16 mouse cellular contexts compared by ENCODE assay signal in the genomic region with DNA sequence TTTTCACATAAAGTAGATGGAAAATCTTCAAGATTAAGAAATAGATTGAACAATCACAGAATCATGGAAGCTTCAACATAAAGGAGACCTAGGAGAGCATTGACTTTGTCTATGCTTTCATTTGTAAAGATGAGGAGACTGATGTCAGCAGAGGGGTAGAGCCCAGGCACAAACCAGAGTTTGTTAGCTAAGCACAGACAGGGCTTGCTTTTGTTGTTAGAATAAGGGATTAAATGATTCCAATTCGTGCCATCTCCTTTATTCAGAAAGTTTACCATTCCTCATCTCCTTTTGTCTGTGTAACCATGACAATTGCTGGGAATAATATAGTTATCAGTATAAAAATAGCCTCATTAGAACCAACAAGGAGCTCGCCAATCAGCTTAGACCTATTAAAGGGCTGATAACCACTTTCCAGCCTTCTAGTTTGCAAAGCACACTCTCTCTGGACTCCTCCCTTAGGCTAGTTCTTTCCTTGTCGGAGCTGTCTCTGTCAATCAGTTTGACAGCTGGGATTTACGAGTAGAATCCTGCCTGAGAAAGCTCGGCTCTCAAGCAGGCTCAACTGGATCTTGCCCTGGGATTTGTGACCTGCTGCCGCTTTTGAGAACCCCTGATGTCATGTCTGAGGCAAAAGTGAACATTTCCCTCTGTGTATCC.
A peak's percentile ranks its signal among the peaks of the same experiment; 100 is the strongest.
DNase-seq lines count a peak whose midpoint lies in the region; ATAC-seq and TF ChIP-seq lines count a peak whose summit lies in the region.
"Had no signal": no experiment of that assay in that cellular context is flagged by ENCODE, and none has a peak within 500 bp of the region (broad histone marks: within the 10 kb centered on the region; RNA-seq: fewer than 3 reads in every experiment).

No protein-coding gene starts in this region.

- no peaks in the 10 kb centered on the region for H3K4me1 ChIP-seq in heart, embryonic 11.5 days (ENCODE audit: control insufficient read depth, insufficient read depth, low read length)
- H3K4me1 ChIP-seq in forebrain, embryonic 12.5 days = peaks cover 12% of the 10 kb centered on the region; the same call in 1 of the 2 replicates
- H3K4me1 ChIP-seq in midbrain, embryonic 14.5 days (ENCODE audit: control insufficient read depth, insufficient read depth, low read length) = peaks cover 14% of the 10 kb centered on the region
- H3K4me1 ChIP-seq: limb, embryonic 10.5 days; neural tube, embryonic 12.5 days; stomach, embryonic 15.5 days had no signal

- no peak for DNase-seq in heart, adult 8-10 months (ENCODE audit: low spot score)
- DNase-seq in brain, embryonic 14.5 days (ENCODE audit: low read depth) = peak; percentile 69
- DNase-seq in midbrain, embryonic 14.5 days = peak; percentile 64
- no peak for DNase-seq in cerebellum, adult 8-10 months
- no peak for DNase-seq in kidney, postnatal 10 days
- no peak for DNase-seq in ovary, adult 18-20 months (ENCODE audit: low spot score)
- DNase-seq: cerebellum, adult 9-11 months; heart, postnatal 36 days; right cerebral cortex, postnatal 25 days; thymus, postnatal 25 days had no signal

- no peak overlapping the region for H3K9ac ChIP-seq in heart, embryonic 11.5 days (ENCODE audit: low read depth, low read length)
- H3K9ac ChIP-seq in forebrain, embryonic 12.5 days = no peak overlapping the region
- no peak overlapping the region for H3K9ac ChIP-seq in midbrain, embryonic 14.5 days (replicated peaks; ENCODE audit: low read length)
- H3K9ac ChIP-seq: neural tube, embryonic 12.5 days; stomach, embryonic 15.5 days had no signal

- H3K4me3 ChIP-seq in heart, embryonic 11.5 days (ENCODE audit: low read depth, low read length) = no peak overlapping the region
- H3K4me3 ChIP-seq in forebrain, embryonic 12.5 days (replicated peaks) = no peak overlapping the region
- H3K4me3 ChIP-seq in midbrain, embryonic 14.5 days (replicated peaks; ENCODE audit: low read depth, low read length) = no peak overlapping the region
- H3K4me3 ChIP-seq: limb, embryonic 10.5 days; neural tube, embryonic 12.5 days; stomach, embryonic 15.5 days had no signal

- no peaks in the 10 kb centered on the region for H3K36me3 ChIP-seq in heart, embryonic 11.5 days (ENCODE audit: control insufficient read depth, insufficient read depth, low read length)
- H3K36me3 ChIP-seq in forebrain, embryonic 12.5 days (replicated peaks) = no peaks in the 10 kb centered on the region
- H3K36me3 ChIP-seq in midbrain, embryonic 14.5 days (ENCODE audit: control insufficient read depth, insufficient read depth, low read length) = no peaks in the 10 kb centered on the region
- H3K36me3 ChIP-seq: limb, embryonic 10.5 days; neural tube, embryonic 12.5 days; stomach, embryonic 15.5 days had no signal

- H3K27ac ChIP-seq in heart, embryonic 11.5 days (ENCODE audit: low read depth, low read length) = no peak overlapping the region
- H3K27ac ChIP-seq in forebrain, embryonic 12.5 days = no peak overlapping the region
- no peak overlapping the region for H3K27ac ChIP-seq in midbrain, embryonic 14.5 days (replicated peaks; ENCODE audit: low read depth, low read length)
- H3K27ac ChIP-seq: limb, embryonic 10.5 days; neural tube, embryonic 12.5 days; stomach, embryonic 15.5 days had no signal

- ATAC-seq in heart, embryonic 11.5 days (replicated peaks; ENCODE audit: insufficient number of reproducible peaks, low FRiP score, low TSS enrichment) = no peak
- ATAC-seq in forebrain, embryonic 12.5 days (ENCODE audit: low FRiP score) = peak; percentile 55; the same call in 1 of the 2 replicates
- peak; percentile 43; the same call in 1 of the 2 replicates for ATAC-seq in midbrain, embryonic 14.5 days (ENCODE audit: low FRiP score, low TSS enrichment)
- ATAC-seq: intestine, postnatal 0 days had no signal

- H3K27me3 ChIP-seq in heart, embryonic 11.5 days (ENCODE audit: control insufficient read depth, insufficient read depth, low read length) = no peaks in the 10 kb centered on the region
- no peaks in the 10 kb centered on the region for H3K27me3 ChIP-seq in forebrain, embryonic 12.5 days
- H3K27me3 ChIP-seq in midbrain, embryonic 14.5 days (ENCODE audit: control insufficient read depth, insufficient read depth, low read length) = no peaks in the 10 kb centered on the region
- H3K27me3 ChIP-seq: neural tube, embryonic 12.5 days; stomach, embryonic 15.5 days had no signal

- TF ChIP-seq CTCF in brain, embryonic 14.5 days (IDR thresholded peaks at IDR 0.05; ENCODE audit: borderline replicate concordance, extremely low read depth, insufficient read depth, insufficient read length) = no peak

- 0 out of 2 replicates have a peak overlapping the region, but pooled peaks have one; percentile 10 for H3K4me2 ChIP-seq in heart, embryonic 11.5 days
- H3K4me2 ChIP-seq in forebrain, embryonic 12.5 days = no peak overlapping the region
- no peak overlapping the region for H3K4me2 ChIP-seq in midbrain, embryonic 14.5 days (ENCODE audit: low read length)
- H3K4me2 ChIP-seq: neural tube, embryonic 12.5 days; stomach, embryonic 15.5 days had no signal

- 32% methylated on average over 6 of the region's 6 CpGs for WGBS in heart, embryonic 11.5 days (ENCODE audit: insufficient replicate concordance)
- WGBS in forebrain, embryonic 12.5 days = 10% methylated on average over 6 of the region's 6 CpGs
- 6% methylated on average over 6 of the region's 6 CpGs for WGBS in midbrain, embryonic 14.5 days

- no peaks in the 10 kb centered on the region for H3K9me3 ChIP-seq in heart, embryonic 11.5 days (replicated peaks; ENCODE audit: control insufficient read depth, low read length)
- no peaks in the 10 kb centered on the region for H3K9me3 ChIP-seq in forebrain, embryonic 12.5 days
- no peaks in the 10 kb centered on the region for H3K9me3 ChIP-seq in midbrain, embryonic 14.5 days (ENCODE audit: control insufficient read depth, low read length)
- H3K9me3 ChIP-seq: limb, embryonic 10.5 days; neural tube, embryonic 12.5 days; stomach, embryonic 15.5 days had no signal

- TF ChIP-seq POLR2A in brain, embryonic 14.5 days (IDR thresholded peaks at IDR 0.05; ENCODE audit: borderline replicate concordance, extremely low read depth, insufficient read depth, insufficient read length, poor library complexity, severe bottlenecking) = no peak

Comparison
In these comparisons a context has a peak if more than half of its experiments do, and no peak if none do; other contexts are left out.
1. DNase-seq: peak in brain, embryonic 14.5 days (single experiment) and midbrain, embryonic 14.5 days (single experiment); none in heart, adult 8-10 months (single experiment), cerebellum, adult 8-10 months (single experiment), kidney, postnatal 10 days (single experiment) and ovary, adult 18-20 months (single experiment).